Mouse (Mus musculus) lung, adult 2 months (tissue): ENCODE measurements at regions not wholly inside any gene's neighbourhood (a gene's known extent, or its start where the extent isn't known, plus 50 kb on each side); places are given as distances from the start of the nearest gene placed in this dataset.

ENCODE experiments used
- DNase-seq: peaks from one replicate; pipeline ENCODE4 v3.0.0; 2022
- H3K4me1 ChIP-seq: fragments of 200-500 bp; 2 replicates; pipeline ENCODE4 v1.6.1; 2011; ENCODE audit warnings: low read length; ENCODE audit not compliant: control insufficient read depth, insufficient read depth
- H3K4me3 ChIP-seq: fragments of 200-500 bp; replicated peaks from 2 replicates; pipeline ENCODE3; 2011; ENCODE audit warnings: low read depth, mild to moderate bottlenecking, control low read depth, low read length; ENCODE audit errors: extremely low read depth
- CTCF ChIP-seq: fragments of 200-500 bp; IDR thresholded peaks from 2 replicates; pipeline ENCODE4 v1.5.1; 2011; ENCODE audit warnings: mild to moderate bottlenecking, low read length, control low read depth; ENCODE audit not compliant: insufficient read depth
- POLR2A ChIP-seq: fragments of 200-500 bp; IDR thresholded peaks from 2 replicates; pipeline ENCODE4 v1.6.1; 2011; ENCODE audit warnings: low read depth, mild to moderate bottlenecking, control low read depth, low read length, borderline replicate concordance; ENCODE audit errors: extremely low read depth
- WGBS: fragments of 180-500 bp; shearing (Covaris S2); methylation state at CpG from one replicate; pipeline ENCODE4 v1.1.7; 2018; 5-methylcytosine and 5-hydroxymethylcytosine counted together

DNA sequence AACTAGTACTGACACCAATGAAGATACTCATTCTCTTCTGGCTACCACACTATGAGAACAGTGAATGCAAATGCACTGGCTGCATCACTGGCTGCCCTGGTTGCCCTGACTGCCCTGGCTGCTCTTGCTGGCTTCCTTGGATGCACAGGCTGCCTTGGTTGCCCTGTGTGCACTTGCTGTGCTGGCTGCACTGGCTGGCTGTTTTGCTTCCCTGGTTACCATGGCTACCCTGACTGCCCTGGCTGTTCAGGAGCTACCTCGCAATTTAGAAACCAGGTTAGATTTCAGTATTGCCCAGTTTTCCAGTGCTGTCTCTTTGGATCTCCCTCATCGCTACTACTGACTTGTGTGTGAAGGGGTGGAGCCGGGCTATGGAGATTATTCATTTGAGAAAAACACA is 175.7 kb downstream of the Fat4 start:
- no peak for DNase-seq
- no peaks in the 10 kb centered on the region for H3K4me1 ChIP-seq
- TF ChIP-seq POLR2A (no peak), CTCF (no peak)
- whole genome bisulfite sequencing, result 81% methylated on average over 3 of the region's 3 CpGs
- H3K4me3 ChIP-seq, result no peak overlapping the region

GRCm38 (mm10) chr3:39065457-39065856 is 178.7 kb downstream of the Fat4 start:
- 37% methylated on average over 6 of the region's 6 CpGs for WGBS
- no peak for DNase-seq
- H3K4me3 ChIP-seq, result no peak overlapping the region
- TF ChIP-seq POLR2A (no peak), CTCF (no peak)
- H3K4me1 ChIP-seq, result no peaks in the 10 kb centered on the region

DNA sequence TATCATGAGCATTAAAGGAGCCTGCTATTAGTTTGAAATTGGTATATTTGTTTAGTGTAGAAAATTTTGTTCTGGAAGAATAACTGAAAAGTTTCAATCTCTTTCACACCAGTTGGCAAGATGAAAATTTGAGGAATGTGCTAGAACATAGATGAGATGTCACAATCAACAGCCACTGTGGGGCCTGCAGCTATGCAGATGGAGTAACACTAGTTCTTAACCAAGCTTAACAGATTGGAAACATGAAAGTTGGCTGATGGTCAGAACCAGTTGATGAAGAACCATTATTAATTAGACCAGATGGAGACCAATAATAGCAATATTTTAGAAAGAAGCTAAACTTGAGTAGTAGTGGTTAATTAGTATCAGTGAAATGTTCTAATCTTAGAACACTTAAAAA is 182.3 kb downstream of the Fat4 start:
- H3K4me3 ChIP-seq, result no peak overlapping the region

GRCm38 (mm10) chr3:39082678-39083270 is 196.0 kb downstream of the Fat4 start:
- H3K4me3 ChIP-seq, result no peak overlapping the region
- WGBS, result 78% methylated on average over 4 of the region's 4 CpGs
- DNase-seq, result no peak
- TF ChIP-seq POLR2A (no peak), CTCF (no peak)
- H3K4me1 ChIP-seq, result no peaks in the 10 kb centered on the region

More for the DNA sequence above, 182.3 kb downstream of the Fat4 start:
- TF ChIP-seq POLR2A (no peak), CTCF (no peak)
- no peaks in the 10 kb centered on the region for H3K4me1 ChIP-seq
- DNase-seq, result no peak

DNA sequence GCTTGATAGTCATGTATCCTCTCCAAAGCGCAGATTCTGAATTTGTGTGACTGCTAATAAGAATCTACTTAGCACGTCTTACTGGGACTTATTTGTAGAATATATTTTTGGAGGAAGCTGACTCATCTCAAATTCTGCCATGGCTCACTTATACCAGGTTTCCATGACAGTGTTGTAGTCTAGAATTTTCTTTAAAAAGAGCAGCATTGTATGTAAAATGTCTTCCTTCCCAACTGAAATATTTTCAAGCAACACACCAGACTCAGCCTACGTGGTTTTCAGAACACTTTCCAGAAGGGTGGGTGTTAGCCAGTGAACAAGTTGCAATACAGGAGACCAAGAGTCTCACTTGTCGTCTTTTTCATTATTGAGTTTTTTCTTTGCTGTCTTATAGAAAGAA is 202.2 kb downstream of the Fat4 start:
- WGBS, result 83% methylated on average over 4 of the region's 4 CpGs
- Histone ChIP-seq H3K4me1 (no peaks in the 10 kb centered on the region), H3K4me3 (no peak overlapping the region)
- TF ChIP-seq POLR2A (no peak), CTCF (no peak)
- no peak for DNase-seq

GRCm38 (mm10) chr3:39102324-39102723 is 215.6 kb downstream of the Fat4 start:
- WGBS, result 85% methylated on average over 3 of the region's 3 CpGs
- Histone ChIP-seq H3K4me1 (no peaks in the 10 kb centered on the region), H3K4me3 (no peak overlapping the region)
- no peak for DNase-seq
- no peak for TF ChIP-seq CTCF
- TF ChIP-seq POLR2A, result no peak

DNA sequence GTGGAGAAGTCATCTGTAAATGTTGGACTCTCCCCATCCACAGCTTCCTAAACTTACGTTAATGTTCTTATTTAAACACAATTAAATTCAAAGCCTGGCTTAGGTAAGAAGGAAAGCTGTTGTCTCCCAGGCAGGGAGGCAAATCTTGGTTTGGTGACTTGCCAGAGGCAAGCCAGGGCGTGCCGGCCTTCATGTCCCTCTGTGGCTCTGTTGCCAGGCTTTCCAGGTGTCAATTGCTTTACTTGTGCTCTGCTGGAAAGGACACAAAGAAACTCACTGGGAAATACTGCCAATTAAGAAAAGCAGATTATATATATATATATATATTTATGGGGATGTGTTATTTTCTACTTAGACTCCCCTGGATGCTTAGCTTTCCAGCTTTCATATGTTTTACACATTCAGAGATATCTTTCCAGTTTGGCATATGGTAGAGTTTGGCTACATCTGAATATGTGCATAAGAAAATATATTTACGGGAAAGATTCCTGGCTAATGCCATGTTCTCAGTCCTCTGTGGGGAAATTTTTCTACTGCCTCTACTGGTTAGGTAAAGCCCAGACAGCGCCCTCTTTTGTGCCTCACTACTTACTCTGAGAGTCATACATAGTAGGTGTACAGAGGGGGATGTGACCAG is 223.1 kb downstream of the Fat4 start:
- Histone ChIP-seq H3K4me3 (no peak overlapping the region), H3K4me1 (no peaks in the 10 kb centered on the region)
- DNase-seq, result no peak
- 81% methylated on average over 5 of the region's 5 CpGs for WGBS
- TF ChIP-seq CTCF (no peak), POLR2A (no peak)

DNA sequence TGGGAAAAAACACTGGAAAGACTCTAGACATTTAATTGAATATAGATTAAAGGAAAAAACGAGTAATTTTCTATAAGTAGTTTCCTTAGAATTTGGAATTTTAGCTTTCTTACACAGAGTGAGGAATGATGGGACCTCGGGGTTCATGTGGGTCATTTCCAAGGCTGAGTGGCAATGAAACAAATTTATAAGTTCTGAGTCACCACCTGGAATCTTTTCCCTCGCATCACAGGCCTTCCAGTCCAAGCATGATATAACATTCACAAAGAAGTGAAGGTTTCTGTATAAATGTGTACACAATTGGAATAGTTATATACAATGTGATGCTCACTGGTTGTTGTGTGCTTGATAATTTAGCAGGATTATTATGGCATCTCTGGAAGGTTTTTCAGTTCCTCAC is 227.3 kb downstream of the Fat4 start:
- TF ChIP-seq CTCF (no peak), POLR2A (no peak)
- 68% methylated on average over 3 of the region's 3 CpGs for WGBS

DNA sequence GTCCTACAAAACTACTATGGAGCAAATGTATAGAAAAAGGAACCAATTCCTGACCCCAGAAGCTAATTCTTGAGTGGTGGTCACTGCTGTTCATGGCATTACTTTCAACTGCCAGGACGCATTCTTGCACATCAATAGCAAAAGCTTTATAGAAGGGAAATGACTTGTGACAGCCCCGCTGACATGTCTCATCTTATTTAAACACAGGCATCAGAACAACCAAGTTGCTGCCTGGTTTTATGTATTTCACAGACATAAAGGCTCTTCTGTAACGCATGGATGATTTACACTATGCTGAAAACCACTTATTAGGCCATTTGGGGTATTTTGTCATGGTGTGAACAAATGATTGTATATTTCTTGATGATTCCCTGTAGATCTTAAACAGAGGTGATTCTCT is 228.1 kb downstream of the Fat4 start:
- H3K4me3 ChIP-seq, result no peak overlapping the region
- no peak for TF ChIP-seq CTCF
- TF ChIP-seq POLR2A, result no peak
- H3K4me1 ChIP-seq, result no peaks in the 10 kb centered on the region
- DNase-seq, result no peak
- 86% methylated on average over 3 of the region's 3 CpGs for WGBS

More for the DNA sequence above, 227.3 kb downstream of the Fat4 start:
- Histone ChIP-seq H3K4me1 (no peaks in the 10 kb centered on the region), H3K4me3 (no peak overlapping the region)
- DNase-seq, result no peak

DNA sequence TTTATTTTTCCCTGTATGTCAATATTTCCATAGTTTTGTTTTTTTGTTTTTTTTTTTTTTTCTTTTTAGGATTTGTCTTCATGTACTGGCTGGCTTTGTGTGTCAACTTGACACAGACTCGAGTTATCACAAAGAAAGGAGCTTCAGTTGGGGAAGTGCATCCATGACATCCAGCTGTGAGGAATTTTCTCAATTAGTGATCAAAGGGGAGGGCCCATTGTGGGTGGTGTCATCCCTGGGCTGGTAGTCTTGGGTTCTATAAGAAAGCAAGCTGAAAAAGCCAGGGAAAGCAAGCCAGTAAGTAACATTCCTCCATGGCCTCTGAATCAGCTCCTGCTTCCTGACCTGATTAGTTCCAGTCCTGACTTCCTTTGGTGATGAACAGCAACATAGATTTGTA is 228.7 kb downstream of the Fat4 start:
- WGBS, result 50% methylated on average over 1 of the region's 1 CpGs
- DNase-seq, result no peak
- H3K4me3 ChIP-seq, result no peak overlapping the region
- no peaks in the 10 kb centered on the region for H3K4me1 ChIP-seq
- TF ChIP-seq CTCF, result no peak
- TF ChIP-seq POLR2A, result no peak

DNA sequence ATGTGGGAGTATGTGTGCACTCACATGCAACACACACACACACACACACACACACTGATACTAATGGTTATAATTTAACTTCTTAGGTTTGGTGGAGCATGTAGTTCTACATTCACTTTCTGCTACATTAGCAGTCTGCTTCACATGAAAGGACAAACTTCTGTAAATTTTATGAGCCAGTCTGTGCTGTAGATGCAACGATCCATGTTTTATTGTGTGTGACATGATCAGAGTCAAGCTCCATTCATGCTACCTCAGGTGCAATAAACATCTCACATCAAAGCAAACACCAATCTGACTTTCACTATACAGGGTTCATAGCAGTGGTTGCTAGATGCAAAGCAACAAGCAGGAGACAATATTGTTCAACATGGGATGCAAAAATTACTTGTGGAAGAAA is 235.5 kb downstream of the Fat4 start:
- no peaks in the 10 kb centered on the region for H3K4me1 ChIP-seq
- no peak overlapping the region for H3K4me3 ChIP-seq
- DNase-seq, result no peak
- TF ChIP-seq POLR2A, result no peak
- TF ChIP-seq CTCF, result no peak
- 74% methylated on average over 1 of the region's 1 CpGs for WGBS
